Mouse (Mus musculus) liver, embryonic 13.5 days (tissue): ENCODE data around the gene Atf7ip. TPM values are rescaled to one million over a fixed set of nuclear protein-coding genes. Genes with fewer than 3 reads are reported as not detected.

ENCODE experiments used
- ATAC-seq: fragments of 200-750 bp; cut with Nextera tagmentation; 2 replicates; pipeline ENCODE4 v1.8.0; 2017; ENCODE audit warnings: low read depth, mild to moderate bottlenecking, moderate number of reproducible peaks, moderate library complexity
- DNase-seq: peaks from one replicate; pipeline ENCODE4 v3.0.0; 2022
- H3K27ac ChIP-seq: fragments of 300-500 bp; sonication (generic); 2 replicates; pipeline ENCODE4 v1.5.1; 2015; ENCODE audit warnings: moderate library complexity, mild to moderate bottlenecking, inconsistent platforms
- H3K27me3 ChIP-seq: fragments of 300-500 bp; sonication (generic); 2 replicates; pipeline ENCODE4 v1.6.1; 2015; ENCODE audit warnings: mild to moderate bottlenecking, inconsistent platforms
- H3K36me3 ChIP-seq: fragments of 300-500 bp; sonication (generic); 2 replicates; pipeline ENCODE4 v1.6.1; 2015; ENCODE audit warnings: mild to moderate bottlenecking, inconsistent platforms
- H3K4me1 ChIP-seq: fragments of 300-500 bp; sonication (generic); replicated peaks from 2 replicates; pipeline ENCODE4 v1.6.1; 2015; ENCODE audit warnings: inconsistent platforms
- H3K4me2 ChIP-seq: fragments of 300-500 bp; sonication (generic); 2 replicates; pipeline ENCODE4 v1.6.1; 2015; ENCODE audit warnings: inconsistent platforms, mild to moderate bottlenecking, moderate library complexity
- H3K4me3 ChIP-seq: fragments of 300-500 bp; sonication (generic); replicated peaks from 2 replicates; pipeline ENCODE4 v1.5.1; 2015; ENCODE audit warnings: mild to moderate bottlenecking, inconsistent platforms
- H3K9ac ChIP-seq: fragments of 300-500 bp; sonication (generic); 2 replicates; pipeline ENCODE4 v1.6.1; 2015; ENCODE audit warnings: mild to moderate bottlenecking, inconsistent platforms
- H3K9me3 ChIP-seq: fragments of 300-500 bp; sonication (generic); replicated peaks from 2 replicates; pipeline ENCODE4 v1.6.1; 2016; ENCODE audit warnings: inconsistent platforms
- WGBS: fragments of 180-500 bp; shearing (Covaris S2); methylation state at CpG from one replicate; pipeline ENCODE4 v1.1.7; 2015; ENCODE audit not compliant: insufficient replicate concordance; 5-methylcytosine and 5-hydroxymethylcytosine counted together
- polyA plus RNA-seq: library from polyadenylated mRNA; unstranded; fragments of >200 nt; fragmentation: Nextera tagmentation; extraction: Ambion mirVana; gene quantifications from 2 replicates; pipeline ENCODE4 v1.2.1, GENCODE M21; 2015

Atf7ip gene
- polyA plus RNA-seq, 1 experiment from 2014 or later = 12.5 TPM

GRCm38 (mm10) chr6:136499292-136499977, 6.5 kb upstream of the Atf7ip start:
- DNase-seq (no peak), ATAC-seq (no peak)
- WGBS = 61% methylated on average over 10 of the region's 10 CpGs
- Histone ChIP-seq H3K36me3 (no peaks in the 10 kb centered on the region), H3K27ac (no peak overlapping the region), H3K4me2 (no peak overlapping the region), H3K4me3 (no peak overlapping the region), H3K27me3 (no peaks in the 10 kb centered on the region), H3K9me3 (no peaks in the 10 kb centered on the region), H3K4me1 (peaks cover 7% of the 10 kb centered on the region; the same call in 1 of the 2 replicates), H3K9ac (no peak overlapping the region)

GRCm38 (mm10) chr6:136508652-136509051, 2.7 kb downstream of the Atf7ip start:
- Histone ChIP-seq H3K4me1 (0 out of 2 replicates have a peak, but pooled peaks cover 5% of the 10 kb centered on the region), H3K4me3 (no peak overlapping the region), H3K27me3 (no peaks in the 10 kb centered on the region), H3K9ac (no peak overlapping the region), H3K9me3 (0 out of 2 replicates have a peak, but pooled peaks cover under 1% of the 10 kb centered on the region), H3K4me2 (no peak overlapping the region), H3K36me3 (no peaks in the 10 kb centered on the region), H3K27ac (no peak overlapping the region)
- 81% methylated on average over 3 of the region's 3 CpGs for WGBS
- DNase-seq (no peak), ATAC-seq (no peak)

- H3K36me3 ChIP-seq = no peaks in the 10 kb centered on the region
- DNase-seq (no peak), ATAC-seq (no peak)
- H3K9me3 ChIP-seq = 0 out of 2 replicates have a peak, but pooled peaks cover 8% of the 10 kb centered on the region
- WGBS = 77% methylated on average over 7 of the region's 7 CpGs
- no peak overlapping the region for H3K9ac ChIP-seq
- H3K4me2 ChIP-seq = no peak overlapping the region
- H3K27me3 ChIP-seq = no peaks in the 10 kb centered on the region
- no peak overlapping the region for H3K4me3 ChIP-seq
- H3K4me1 ChIP-seq = no peaks in the 10 kb centered on the region
- H3K27ac ChIP-seq = no peak overlapping the region
These were observed 5.0 kb downstream of the Atf7ip start for GRCm38 (mm10) chr6:136510945-136511344.

- DNase-seq (no peak), ATAC-seq (no peak)
- Histone ChIP-seq H3K4me1 (peaks cover 13% of the 10 kb centered on the region), H3K27me3 (no peaks in the 10 kb centered on the region), H3K9me3 (0 out of 2 replicates have a peak, but pooled peaks cover 8% of the 10 kb centered on the region), H3K27ac (no peak overlapping the region), H3K9ac (no peak overlapping the region), H3K36me3 (no peaks in the 10 kb centered on the region), H3K4me3 (no peak overlapping the region), H3K4me2 (no peak overlapping the region)
- 60% methylated on average over 3 of the region's 3 CpGs for WGBS
These were observed 6.4 kb downstream of the Atf7ip start for GRCm38 (mm10) chr6:136512351-136512750.

- no peak overlapping the region; the same call in 1 of the 2 replicates for H3K9ac ChIP-seq
- no peak overlapping the region for H3K4me3 ChIP-seq
- H3K4me1 ChIP-seq = peaks cover 27% of the 10 kb centered on the region
- WGBS = 75% methylated on average over 6 of the region's 6 CpGs
- H3K36me3 ChIP-seq = no peaks in the 10 kb centered on the region
- 0 out of 2 replicates have a peak overlapping the region, but pooled peaks have one; percentile 1 for H3K4me2 ChIP-seq
- H3K27ac ChIP-seq = peak overlapping the region; percentile 67; the same call in 1 of the 2 replicates
- H3K9me3 ChIP-seq = 0 out of 2 replicates have a peak, but pooled peaks cover 8% of the 10 kb centered on the region
- ATAC-seq (no peak), DNase-seq (no peak)
- H3K27me3 ChIP-seq = no peaks in the 10 kb centered on the region
These were observed 10.7 kb downstream of the Atf7ip start for GRCm38 (mm10) chr6:136516626-136517025.

GRCm38 (mm10) chr6:136517221-136517620, 11.3 kb downstream of the Atf7ip start:
- ATAC-seq (no peak), DNase-seq (no peak)
- Histone ChIP-seq H3K4me2 (0 out of 2 replicates have a peak overlapping the region, but pooled peaks have one; percentile 1), H3K4me1 (peaks cover 33% of the 10 kb centered on the region), H3K9ac (no peak overlapping the region; the same call in 1 of the 2 replicates), H3K27ac (peak overlapping the region; percentile 67), H3K4me3 (no peak overlapping the region), H3K36me3 (peaks cover 3% of the 10 kb centered on the region; the same call in 1 of the 2 replicates), H3K27me3 (no peaks in the 10 kb centered on the region), H3K9me3 (0 out of 2 replicates have a peak, but pooled peaks cover 8% of the 10 kb centered on the region)

- no peaks in the 10 kb centered on the region for H3K27me3 ChIP-seq
- H3K9ac ChIP-seq = peak overlapping the region; percentile 77
- H3K4me2 ChIP-seq = peak overlapping the region; percentile 64
- H3K9me3 ChIP-seq = 0 out of 2 replicates have a peak, but pooled peaks cover 8% of the 10 kb centered on the region
- under 1% methylated on average over 59 of the region's 59 CpGs for WGBS
- peak overlapping the region; percentile 97 for H3K27ac ChIP-seq
- peak; percentile 95 for ATAC-seq
- peak; percentile 96 for DNase-seq
- H3K4me1 ChIP-seq = peaks cover 43% of the 10 kb centered on the region
- H3K36me3 ChIP-seq = peaks cover 15% of the 10 kb centered on the region
- H3K4me3 ChIP-seq = peak overlapping the region; percentile 71
These were observed 12.7 kb downstream of the Atf7ip start for GRCm38 (mm10) chr6:136518537-136519246.

GRCm38 (mm10) chr6:136519254-136519653, 13.3 kb downstream of the Atf7ip start:
- Histone ChIP-seq H3K9me3 (0 out of 2 replicates have a peak, but pooled peaks cover 2% of the 10 kb centered on the region), H3K4me3 (peak overlapping the region; percentile 71), H3K27ac (peak overlapping the region; percentile 97), H3K27me3 (no peaks in the 10 kb centered on the region), H3K4me1 (peaks cover 43% of the 10 kb centered on the region), H3K4me2 (peak overlapping the region; percentile 64), H3K9ac (peak overlapping the region; percentile 69), H3K36me3 (peaks cover 17% of the 10 kb centered on the region)
- no peak for DNase-seq
- no peak for ATAC-seq
- 3% methylated on average over 17 of the region's 17 CpGs for WGBS

GRCm38 (mm10) chr6:136520361-136520760, 14.4 kb downstream of the Atf7ip start:
- peak overlapping the region; percentile 66 for H3K9ac ChIP-seq
- DNase-seq (no peak), ATAC-seq (no peak)
- H3K4me2 ChIP-seq = peak overlapping the region; percentile 68
- peak overlapping the region; percentile 56 for H3K4me3 ChIP-seq
- no peaks in the 10 kb centered on the region for H3K27me3 ChIP-seq
- no peaks in the 10 kb centered on the region for H3K9me3 ChIP-seq
- H3K27ac ChIP-seq = 0 out of 2 replicates have a peak overlapping the region, but pooled peaks have one; percentile 55
- peaks cover 52% of the 10 kb centered on the region for H3K4me1 ChIP-seq
- 57% methylated on average over 2 of the region's 2 CpGs for WGBS
- peaks cover 26% of the 10 kb centered on the region for H3K36me3 ChIP-seq

- Histone ChIP-seq H3K4me3 (0 out of 2 replicates have a peak overlapping the region, but pooled peaks have one; percentile 16), H3K27ac (no peak overlapping the region), H3K9me3 (no peaks in the 10 kb centered on the region), H3K4me1 (peaks cover 46% of the 10 kb centered on the region), H3K27me3 (no peaks in the 10 kb centered on the region), H3K4me2 (peak overlapping the region; percentile 33), H3K36me3 (peaks cover 36% of the 10 kb centered on the region), H3K9ac (peak overlapping the region; percentile 42; the same call in 1 of the 2 replicates)
- DNase-seq = no peak
- no peak for ATAC-seq
These were observed 15.7 kb downstream of the Atf7ip start for GRCm38 (mm10) chr6:136521681-136522080.

- Histone ChIP-seq H3K4me3 (no peak overlapping the region), H3K27ac (no peak overlapping the region), H3K27me3 (no peaks in the 10 kb centered on the region), H3K4me1 (peaks cover 36% of the 10 kb centered on the region), H3K9me3 (no peaks in the 10 kb centered on the region), H3K36me3 (peaks cover 37% of the 10 kb centered on the region), H3K4me2 (no peak overlapping the region), H3K9ac (no peak overlapping the region)
- whole genome bisulfite sequencing = 88% methylated on average over 5 of the region's 5 CpGs
- no peak for DNase-seq
- no peak for ATAC-seq
These were observed 16.7 kb downstream of the Atf7ip start for GRCm38 (mm10) chr6:136522658-136523057.
